Mouse (Mus musculus) heart, embryonic 10.5 days (tissue): ENCODE data around the gene Dner. TPM values are rescaled to one million over a fixed set of nuclear protein-coding genes. Genes with fewer than 3 reads are reported as not detected.
"Not testable (repeated sequence)": the region's sequence is repeated elsewhere in the genome, so short reads cannot be mapped to it uniquely, and the experiment has no call there.

Source experiments
- DNase-seq: peaks from one replicate; pipeline ENCODE4 v3.0.0-alpha.2; 2017; ENCODE audit warnings: low spot score
- H3K27ac ChIP-seq: fragments of 300-500 bp; sonication (generic); 2 replicates; pipeline ENCODE4 v1.5.1; 2016; ENCODE audit warnings: mild to moderate bottlenecking
- H3K27me3 ChIP-seq: fragments of 300-500 bp; sonication (generic); 2 replicates; pipeline ENCODE4 v1.6.1; 2016; ENCODE audit warnings: mild to moderate bottlenecking; ENCODE audit not compliant: poor library complexity, insufficient read depth, severe bottlenecking
- H3K36me3 ChIP-seq: fragments of 300-500 bp; sonication (generic); 2 replicates; pipeline ENCODE4 v1.6.1; 2016; ENCODE audit warnings: mild to moderate bottlenecking, moderate library complexity
- H3K4me1 ChIP-seq: fragments of 300-500 bp; sonication (generic); 2 replicates; pipeline ENCODE4 v1.6.1; 2016; ENCODE audit warnings: mild to moderate bottlenecking
- H3K4me3 ChIP-seq: fragments of 300-500 bp; sonication (generic); 2 replicates; pipeline ENCODE4 v1.5.1; 2016; ENCODE audit warnings: mild to moderate bottlenecking, moderate library complexity
- H3K9me3 ChIP-seq: fragments of 300-500 bp; sonication (generic); 2 replicates; pipeline ENCODE4 v1.6.1; 2016; ENCODE audit warnings: mild to moderate bottlenecking, moderate library complexity
- WGBS: fragments of 180-500 bp; shearing (Covaris S2); methylation state at CpG from one replicate; pipeline ENCODE4 v1.1.7; 2016; 5-methylcytosine and 5-hydroxymethylcytosine counted together
- microRNA-seq: library from miRNA; unstranded; fragments of <30 nt; microRNA quantifications from one replicate; pipeline ENCODE4, GENCODE M21; 2017
- polyA plus RNA-seq: library from polyadenylated mRNA; unstranded; fragments of >200 nt; fragmentation: Nextera tagmentation; extraction: Ambion mirVana; gene quantifications from 2 replicates; pipeline ENCODE4 v1.2.1, GENCODE M21; 2016

The Dner gene
- polyA plus RNA-seq, 1 experiment from 2014 or later = 0.60 TPM

GRCm38 (mm10) chr1:84359611-84360500 is 336.2 kb downstream of the Dner start:
- H3K27ac ChIP-seq = no peak overlapping the region
- no peaks in the 10 kb centered on the region for H3K9me3 ChIP-seq
- H3K4me1 ChIP-seq = no peaks in the 10 kb centered on the region
- peak; percentile 61 for DNase-seq
- WGBS = 75% methylated on average over 6 of the region's 6 CpGs
- H3K4me3 ChIP-seq = no peak overlapping the region
- no peaks in the 10 kb centered on the region for H3K36me3 ChIP-seq
- H3K27me3 ChIP-seq = no peaks in the 10 kb centered on the region

GRCm38 (mm10) chr1:84357216-84357615 is 338.8 kb downstream of the Dner start:
- Histone ChIP-seq H3K4me1 (no peaks in the 10 kb centered on the region), H3K9me3 (no peaks in the 10 kb centered on the region), H3K27ac (no peak overlapping the region), H3K4me3 (no peak overlapping the region), H3K27me3 (no peaks in the 10 kb centered on the region), H3K36me3 (no peaks in the 10 kb centered on the region)
- DNase-seq = no peak
- WGBS = 85% methylated on average over 5 of the region's 5 CpGs

GRCm38 (mm10) chr1:84350262-84350661 is 345.8 kb downstream of the Dner start:
- no peaks in the 10 kb centered on the region for H3K4me1 ChIP-seq
- H3K27ac ChIP-seq = no peak overlapping the region
- no peaks in the 10 kb centered on the region for H3K27me3 ChIP-seq
- DNase-seq = no peak
- 87% methylated on average over 2 of the region's 2 CpGs for WGBS
- no peaks in the 10 kb centered on the region for H3K36me3 ChIP-seq
- no peaks in the 10 kb centered on the region for H3K9me3 ChIP-seq
- H3K4me3 ChIP-seq = no peak overlapping the region

GRCm38 (mm10) chr1:84347796-84348476 is 348.1 kb downstream of the Dner start:
- no peak overlapping the region for H3K27ac ChIP-seq
- no peaks in the 10 kb centered on the region for H3K4me1 ChIP-seq
- DNase-seq = no peak
- no peak overlapping the region for H3K4me3 ChIP-seq
- H3K27me3 ChIP-seq = no peaks in the 10 kb centered on the region
- no peaks in the 10 kb centered on the region for H3K9me3 ChIP-seq
- no peaks in the 10 kb centered on the region for H3K36me3 ChIP-seq
- 28% methylated on average over 3 of the region's 3 CpGs for whole genome bisulfite sequencing

- H3K4me1 ChIP-seq, H3K27me3 ChIP-seq, DNase-seq, H3K9me3 ChIP-seq, H3K4me3 ChIP-seq, H3K36me3 ChIP-seq, H3K27ac ChIP-seq: not testable (repeated sequence)
- WGBS = 33% methylated on average over 3 of the region's 3 CpGs
These were observed 363.2 kb downstream of the Dner start for GRCm38 (mm10) chr1:84332797-84333196.

GRCm38 (mm10) chr1:84331861-84332260 is 364.2 kb downstream of the Dner start:
- not testable (repeated sequence) for DNase-seq, H3K36me3 ChIP-seq, H3K27ac ChIP-seq, H3K9me3 ChIP-seq, H3K4me3 ChIP-seq, H3K27me3 ChIP-seq, H3K4me1 ChIP-seq
- 79% methylated on average over 12 of the region's 12 CpGs for WGBS

GRCm38 (mm10) chr1:84325309-84325708 is 370.7 kb downstream of the Dner start:
- H3K36me3 ChIP-seq = no peaks in the 10 kb centered on the region
- no peak overlapping the region for H3K4me3 ChIP-seq
- H3K27me3 ChIP-seq = no peaks in the 10 kb centered on the region
- H3K4me1 ChIP-seq = no peaks in the 10 kb centered on the region
- no peak overlapping the region for H3K27ac ChIP-seq
- no peak for DNase-seq
- 69% methylated on average over 3 of the region's 3 CpGs for WGBS
- H3K9me3 ChIP-seq = no peaks in the 10 kb centered on the region

GRCm38 (mm10) chr1:84321327-84321726 is 374.7 kb downstream of the Dner start:
- Histone ChIP-seq H3K4me3 (no peak overlapping the region), H3K27ac (no peak overlapping the region), H3K9me3 (no peaks in the 10 kb centered on the region), H3K36me3 (no peaks in the 10 kb centered on the region), H3K27me3 (no peaks in the 10 kb centered on the region), H3K4me1 (no peaks in the 10 kb centered on the region)
- 73% methylated on average over 4 of the region's 4 CpGs for WGBS
- DNase-seq = no peak

Small RNA genes within 50 kb of the gene (microRNA-seq; reads per million reads assigned to microRNA genes)
- gene Mir5126 = 2.5 reads per million, percentile 2 among the genes with 10 or more reads in this experiment

Other genes with a start within 250 kb of the Dner start
- gene Fbxo36, start 143.6 kb upstream of the Dner start, polyA plus RNA-seq = 7.0 and 8.6 TPM in 2 replicates
- gene Trip12, start 144.3 kb upstream of the Dner start, polyA plus RNA-seq = 68.5 and 78.0 TPM in 2 replicates
- gene Slc16a14, start 238.9 kb upstream of the Dner start, polyA plus RNA-seq = 0.09 and 0.18 TPM in 2 replicates